Mouse (Mus musculus) limb, embryonic 14.5 days (tissue): Measurements from ENCODE around the gene Fancc. TPM values are rescaled to one million over a fixed set of nuclear protein-coding genes. Genes with fewer than 3 reads are reported as not detected.

Source experiments
- ATAC-seq: fragments of 200-750 bp; cut with Nextera tagmentation; 2 replicates; pipeline ENCODE4 v1.8.0; 2017; ENCODE audit warnings: low read depth, moderate number of reproducible peaks, moderate TSS enrichment; ENCODE audit not compliant: low FRiP score
- DNase-seq: peaks from one replicate; pipeline ENCODE4 v3.0.0-alpha.2; 2015; ENCODE audit warnings: low spot score
- H3K27ac ChIP-seq: fragments of 300-500 bp; sonication (generic); replicated peaks from 2 replicates; pipeline ENCODE4 v1.5.1; 2014; ENCODE audit warnings: low read depth, mild to moderate bottlenecking, low read length, moderate library complexity, mixed read lengths
- H3K27me3 ChIP-seq: fragments of 300-500 bp; sonication (generic); 2 replicates; pipeline ENCODE4 v1.6.1; 2014; ENCODE audit warnings: low read length, mixed read lengths; ENCODE audit not compliant: control insufficient read depth, insufficient read depth
- H3K36me3 ChIP-seq: fragments of 300-500 bp; sonication (generic); 2 replicates; pipeline ENCODE4 v1.6.1; 2014; ENCODE audit warnings: mild to moderate bottlenecking, low read length, moderate library complexity, mixed read lengths; ENCODE audit not compliant: control insufficient read depth, insufficient read depth
- H3K4me1 ChIP-seq: fragments of 300-500 bp; sonication (generic); 2 replicates; pipeline ENCODE4 v1.6.1; 2014; ENCODE audit warnings: antibody characterized with exemption, low read length, mixed read lengths; ENCODE audit not compliant: control insufficient read depth, insufficient read depth
- H3K4me2 ChIP-seq: fragments of 300-500 bp; sonication (generic); replicated peaks from 2 replicates; pipeline ENCODE4 v1.6.1; 2014; ENCODE audit warnings: low read depth, mild to moderate bottlenecking, low read length, moderate library complexity; ENCODE audit not compliant: severe bottlenecking
- H3K4me3 ChIP-seq: fragments of 300-500 bp; sonication (generic); replicated peaks from 2 replicates; pipeline ENCODE4 v1.5.1; 2014; ENCODE audit warnings: low read length
- H3K9ac ChIP-seq: fragments of 300-500 bp; sonication (generic); 2 replicates; pipeline ENCODE4 v1.6.1; 2014; ENCODE audit warnings: mild to moderate bottlenecking, low read depth, low read length, moderate library complexity; ENCODE audit not compliant: severe bottlenecking
- H3K9me3 ChIP-seq: fragments of 300-500 bp; sonication (generic); 2 replicates; pipeline ENCODE4 v1.6.1; 2016; ENCODE audit warnings: low read length; ENCODE audit not compliant: control insufficient read depth
- POLR2A ChIP-seq: fragments of 200-500 bp; IDR thresholded peaks from 2 replicates; pipeline ENCODE4 v1.8.0; 2012; ENCODE audit warnings: inconsistent platforms, mild to moderate bottlenecking, moderate library complexity, borderline replicate concordance; ENCODE audit not compliant: insufficient read depth, insufficient read length; ENCODE audit errors: extremely low read depth
- WGBS: fragments of 180-500 bp; shearing (Covaris S2); extraction: QIAGEN DNeasy Blood & Tissue Kit; methylation state at CpG from one replicate; pipeline ENCODE4 v1.1.7; 2014; 5-methylcytosine and 5-hydroxymethylcytosine counted together
- polyA plus RNA-seq, 2 experiments: library from polyadenylated mRNA; depleted of rRNA in 1 of 2; stranded (reverse) in 1 of 2; unstranded in 1 of 2; fragments of >200 nt; fragmentation: Nextera tagmentation in 1 of 2; extraction: Ambion mirVana in 1 of 2; gene quantifications; 2 replicates each; pipeline versions ENCODE4 v1.2.1 to v1.2.3; 2012 to 2014

The Fancc gene
- polyA plus RNA-seq, 2 experiments = 20.5 to 22.8 TPM

- Histone ChIP-seq H3K9me3 (no peaks in the 10 kb centered on the region), H3K4me2 (no peak overlapping the region), H3K27me3 (no peaks in the 10 kb centered on the region), H3K4me1 (peaks cover 42% of the 10 kb centered on the region), H3K27ac (no peak overlapping the region), H3K36me3 (no peaks in the 10 kb centered on the region), H3K4me3 (no peak overlapping the region), H3K9ac (no peak overlapping the region)
- no peak for TF ChIP-seq POLR2A
- 82% methylated on average over 2 of the region's 2 CpGs for WGBS
- DNase-seq (no peak), ATAC-seq (no peak)
Measured at GRCm38 (mm10) chr13:63326015-63326414, 171.1 kb downstream of the Fancc start.

GRCm38 (mm10) chr13:63324978-63325848, 171.9 kb downstream of the Fancc start:
- H3K27ac ChIP-seq = peak overlapping the region; percentile 71
- H3K4me1 ChIP-seq = peaks cover 36% of the 10 kb centered on the region
- ATAC-seq (no peak), DNase-seq (no peak)
- no peak overlapping the region for H3K4me2 ChIP-seq
- H3K4me3 ChIP-seq = no peak overlapping the region
- no peak overlapping the region for H3K9ac ChIP-seq
- no peak for TF ChIP-seq POLR2A
- H3K36me3 ChIP-seq = no peaks in the 10 kb centered on the region
- H3K27me3 ChIP-seq = no peaks in the 10 kb centered on the region
- no peaks in the 10 kb centered on the region for H3K9me3 ChIP-seq
- 82% methylated on average over 10 of the region's 10 CpGs for WGBS

DNA sequence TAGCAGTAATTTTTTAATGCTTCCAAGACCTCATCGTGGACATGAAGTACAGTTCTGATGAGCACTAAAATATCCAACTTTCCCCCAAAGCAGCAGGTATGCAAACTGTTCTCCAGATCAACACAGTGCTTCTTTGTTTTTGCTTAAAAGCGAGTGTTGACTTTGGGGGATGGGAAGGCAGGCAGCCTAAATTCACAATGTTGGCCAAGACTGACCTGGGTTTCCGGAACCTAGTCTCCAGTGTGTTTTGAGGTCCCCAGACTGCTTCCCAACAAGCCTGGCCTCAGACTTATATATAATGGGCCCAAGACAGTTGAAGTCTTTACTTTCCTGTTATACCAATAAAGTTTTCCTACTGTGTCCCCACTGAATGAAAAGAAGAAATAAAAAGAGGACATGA, 172.8 kb downstream of the Fancc start:
- Histone ChIP-seq H3K9me3 (no peaks in the 10 kb centered on the region), H3K9ac (no peak overlapping the region), H3K4me3 (no peak overlapping the region), H3K36me3 (no peaks in the 10 kb centered on the region), H3K27ac (peak overlapping the region; percentile 71), H3K27me3 (no peaks in the 10 kb centered on the region), H3K4me1 (peaks cover 27% of the 10 kb centered on the region), H3K4me2 (no peak overlapping the region)
- no peak for TF ChIP-seq POLR2A
- no peak for DNase-seq
- ATAC-seq = no peak
- WGBS = 61% methylated on average over 3 of the region's 3 CpGs

DNA sequence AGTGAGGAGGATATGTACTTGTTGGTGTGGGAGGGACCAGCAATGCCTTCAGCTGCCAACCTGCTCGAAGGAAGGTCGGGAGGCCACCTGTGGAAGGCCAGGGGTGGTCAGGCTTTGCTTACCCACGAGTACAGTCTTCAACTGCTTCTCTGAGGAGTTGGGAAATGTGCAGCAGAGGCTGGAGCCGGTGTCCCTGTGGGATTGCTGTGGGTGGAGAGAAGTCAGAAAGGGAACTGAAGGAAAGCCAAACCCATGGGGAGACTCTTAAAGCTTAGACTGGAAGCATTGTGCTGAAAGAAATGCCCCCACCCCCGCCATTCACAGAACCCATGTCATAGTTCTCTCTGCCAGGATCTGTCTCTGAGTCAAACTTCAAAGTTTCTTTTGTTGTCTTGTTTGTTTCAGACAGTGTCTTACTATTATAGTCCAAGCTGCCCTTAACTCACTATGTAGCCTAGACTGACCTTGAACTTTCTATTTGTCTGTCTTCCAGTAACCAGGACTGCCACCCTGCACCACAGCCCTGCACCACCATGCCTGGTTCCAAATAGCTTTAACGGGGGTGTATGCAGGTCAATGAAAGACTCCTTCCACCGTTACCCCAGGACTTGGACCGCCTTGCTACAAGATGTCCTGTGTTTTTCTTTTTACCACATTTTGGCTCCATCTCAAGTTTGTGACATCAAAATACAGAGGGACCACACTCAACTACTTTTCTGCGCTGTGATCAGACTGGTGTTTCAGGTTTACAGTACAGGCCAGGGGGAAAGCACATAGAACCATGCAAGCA, 173.6 kb downstream of the Fancc start:
- Histone ChIP-seq H3K4me2 (no peak overlapping the region), H3K4me1 (peaks cover 24% of the 10 kb centered on the region), H3K36me3 (no peaks in the 10 kb centered on the region), H3K27me3 (no peaks in the 10 kb centered on the region), H3K4me3 (no peak overlapping the region), H3K27ac (peak overlapping the region; percentile 71; the same call in 1 of the 2 replicates), H3K9me3 (no peaks in the 10 kb centered on the region), H3K9ac (no peak overlapping the region)
- DNase-seq = no peak
- ATAC-seq = no peak
- 67% methylated on average over 9 of the region's 9 CpGs for WGBS
- TF ChIP-seq POLR2A = no peak

DNA sequence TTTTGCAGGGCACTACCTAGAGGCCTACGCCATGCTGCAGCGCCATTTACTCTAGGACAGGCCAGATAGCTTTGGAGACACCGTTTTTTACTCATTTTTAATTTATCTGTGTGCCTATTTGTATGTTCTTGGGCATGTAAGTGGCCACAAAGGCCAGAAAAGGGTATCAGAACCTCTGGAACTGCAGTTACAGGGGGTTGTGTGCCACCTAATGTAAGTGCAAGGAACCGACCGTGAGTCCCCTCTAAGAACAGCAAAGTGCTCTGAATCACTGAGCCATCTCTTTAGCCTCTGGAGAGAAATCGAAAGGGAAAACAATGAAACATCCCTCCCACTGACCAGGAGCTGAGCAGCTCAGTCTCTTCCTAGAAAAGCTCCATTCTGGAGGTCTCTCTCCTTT, 174.3 kb downstream of the Fancc start:
- H3K4me2 ChIP-seq = no peak overlapping the region
- H3K36me3 ChIP-seq = no peaks in the 10 kb centered on the region
- H3K27ac ChIP-seq = no peak overlapping the region
- WGBS = 91% methylated on average over 6 of the region's 6 CpGs
- H3K27me3 ChIP-seq = no peaks in the 10 kb centered on the region
- ATAC-seq = no peak
- peaks cover 31% of the 10 kb centered on the region for H3K4me1 ChIP-seq
- H3K9me3 ChIP-seq = no peaks in the 10 kb centered on the region
- DNase-seq = no peak
- H3K4me3 ChIP-seq = no peak overlapping the region
- TF ChIP-seq POLR2A = no peak
- no peak overlapping the region for H3K9ac ChIP-seq
